Mouse (Mus musculus) neural tube, embryonic 10.5 days (tissue): Measurements from ENCODE around the gene Cubn.

Experiments
- DNase-seq: peaks from one replicate; pipeline ENCODE4 v3.0.0-alpha.2; 2017; ENCODE audit warnings: low spot score; ENCODE audit errors: extremely low spot score

Cubn gene

DNA sequence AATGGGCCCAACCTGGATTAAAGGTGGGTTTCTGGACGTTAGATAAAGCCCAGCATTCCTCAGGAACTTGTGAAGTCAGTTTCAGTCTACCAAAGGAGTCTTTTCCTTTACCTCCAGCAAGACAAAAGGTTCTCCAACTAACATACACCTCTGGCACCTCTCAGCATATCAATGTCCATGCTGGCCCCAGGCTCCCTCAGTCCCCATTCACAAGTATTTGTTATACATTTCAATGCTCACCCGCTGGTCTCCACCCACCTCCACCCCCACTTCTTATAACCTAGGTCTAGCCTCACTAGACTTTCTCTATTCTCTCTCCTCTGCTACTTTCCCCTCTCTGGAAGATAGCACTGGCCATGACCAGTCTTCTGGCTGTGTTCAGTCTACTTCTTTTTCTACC is 121.1 kb downstream of the Cubn start:
- DNase-seq, result no peak

DNA sequence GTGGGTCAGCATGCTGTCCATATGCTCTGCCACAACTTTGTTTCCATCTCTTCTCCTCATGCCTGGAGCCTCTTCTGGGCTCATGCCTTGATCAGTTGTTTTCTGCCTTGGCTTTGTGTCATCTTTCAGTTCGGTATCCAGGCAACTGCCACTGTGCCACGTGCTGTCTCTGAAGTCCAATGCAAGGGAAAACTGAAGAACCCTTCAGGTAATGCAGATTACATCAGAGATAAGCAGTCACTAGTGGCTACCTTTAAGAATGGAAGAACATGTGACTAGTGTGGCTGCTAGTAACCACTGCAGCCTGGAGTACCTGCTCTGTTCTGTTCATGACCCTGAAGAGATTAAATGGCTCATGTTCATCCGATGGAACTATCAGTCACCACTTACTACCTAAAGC is 123.1 kb downstream of the Cubn start:
- DNase-seq, result no peak

DNA sequence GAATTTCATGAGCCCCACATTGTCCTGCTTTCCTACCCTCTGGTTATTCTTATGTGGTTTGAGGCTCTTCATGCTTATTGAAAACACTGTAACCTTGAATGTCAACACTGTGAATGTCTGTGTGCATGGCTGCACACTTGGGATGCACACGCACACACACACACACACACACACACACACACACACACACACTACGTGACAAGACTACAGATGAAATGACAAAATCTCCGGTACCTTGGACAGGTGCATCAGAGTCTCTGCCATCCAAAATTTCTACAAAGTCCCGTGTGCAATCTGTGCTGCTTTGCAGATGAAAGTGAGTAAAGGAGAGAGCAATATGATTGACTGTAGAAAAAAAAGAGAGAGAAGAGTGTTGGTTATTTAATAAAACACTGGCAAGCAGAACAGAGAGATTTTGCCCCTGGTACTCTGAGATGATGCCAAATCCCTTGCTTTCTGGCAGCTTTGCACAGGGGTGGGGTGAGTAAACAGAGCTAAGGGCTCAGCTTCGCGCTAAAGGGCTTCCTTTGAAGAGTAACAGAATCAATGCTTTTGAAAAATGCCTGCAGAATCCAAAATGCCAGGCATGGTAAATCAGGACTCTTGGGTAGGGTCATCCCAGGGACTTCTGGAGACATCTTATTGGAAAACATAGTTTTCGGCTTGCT is 133.6 kb downstream of the Cubn start:
- no peak for DNase-seq

DNA sequence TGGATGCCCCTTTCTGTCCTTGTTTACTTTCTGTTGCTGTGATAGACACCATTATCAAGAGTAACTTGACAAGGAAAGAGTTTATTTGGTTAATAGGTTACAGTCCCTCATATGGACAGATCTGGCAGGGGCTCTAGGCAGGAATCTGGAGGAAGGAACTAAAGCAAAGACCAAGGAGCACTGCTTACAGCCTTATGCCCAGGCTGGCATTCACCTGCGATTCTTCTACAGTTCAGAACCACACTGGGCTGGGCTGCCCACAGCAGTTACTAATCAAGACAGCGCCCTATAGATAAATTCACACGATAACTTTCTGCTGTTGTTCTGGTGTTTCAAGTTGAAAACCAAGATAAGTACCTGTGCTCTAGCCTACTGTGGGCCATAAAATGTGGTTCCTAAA is 138.8 kb downstream of the Cubn start:
- DNase-seq, result no peak

DNA sequence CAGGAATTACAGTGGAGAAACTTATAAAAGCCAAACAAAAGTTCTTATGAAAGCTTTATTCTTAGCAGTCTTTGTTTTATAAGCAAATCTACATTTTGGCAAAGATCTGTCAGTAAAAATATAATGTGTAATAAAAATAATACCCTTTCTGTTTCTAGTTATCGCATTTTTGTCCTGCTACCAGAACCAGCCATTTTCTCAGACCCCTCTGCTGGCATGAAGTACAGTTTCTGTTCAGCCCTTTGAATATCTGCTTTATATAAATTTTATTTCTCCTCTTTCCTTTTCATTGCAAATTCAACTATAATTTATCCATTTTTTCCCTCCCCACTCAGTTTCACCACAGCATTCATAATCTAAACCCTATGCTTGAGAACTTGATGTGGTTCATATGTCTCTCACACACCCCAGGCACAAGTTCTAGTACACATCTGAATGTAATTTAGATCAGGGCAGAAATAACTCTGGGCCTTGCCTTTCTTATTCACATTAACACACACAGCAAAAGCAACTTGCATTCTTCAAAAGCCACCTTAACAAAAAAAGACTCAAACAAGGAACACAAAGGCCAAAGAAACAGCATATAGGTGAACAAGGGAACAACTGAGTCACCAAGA is 139.4 kb downstream of the Cubn start:
- DNase-seq, result no peak

DNA sequence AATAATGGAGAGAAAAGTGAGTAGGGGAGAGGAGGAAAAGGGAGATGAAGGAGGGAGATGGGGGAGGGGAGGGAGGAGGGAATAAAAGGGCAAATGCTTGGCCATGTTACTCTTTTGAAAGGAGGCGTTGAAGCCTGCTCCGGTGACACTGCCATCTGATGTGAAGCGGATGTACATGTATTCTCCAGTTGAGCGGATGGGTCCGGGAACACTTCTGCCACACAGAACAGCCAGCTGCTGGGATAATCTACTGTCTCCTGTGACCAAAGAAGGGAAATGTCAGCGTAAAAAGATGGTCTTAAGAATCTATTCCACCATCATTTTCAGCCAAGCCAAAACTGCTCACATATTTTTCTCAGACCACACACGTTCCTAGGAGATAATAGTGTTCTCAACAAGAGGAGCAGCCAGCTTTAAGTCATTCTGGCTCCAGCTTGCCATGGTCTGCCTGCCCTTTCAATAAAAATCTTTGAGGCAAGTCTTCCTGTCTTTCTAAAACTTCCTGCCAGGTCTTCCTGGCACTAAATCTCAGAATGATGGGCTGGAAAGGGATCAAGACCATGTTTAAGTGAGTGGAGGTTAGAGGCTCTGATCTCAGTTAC is 149.2 kb downstream of the Cubn start:
- DNase-seq, result no peak

DNA sequence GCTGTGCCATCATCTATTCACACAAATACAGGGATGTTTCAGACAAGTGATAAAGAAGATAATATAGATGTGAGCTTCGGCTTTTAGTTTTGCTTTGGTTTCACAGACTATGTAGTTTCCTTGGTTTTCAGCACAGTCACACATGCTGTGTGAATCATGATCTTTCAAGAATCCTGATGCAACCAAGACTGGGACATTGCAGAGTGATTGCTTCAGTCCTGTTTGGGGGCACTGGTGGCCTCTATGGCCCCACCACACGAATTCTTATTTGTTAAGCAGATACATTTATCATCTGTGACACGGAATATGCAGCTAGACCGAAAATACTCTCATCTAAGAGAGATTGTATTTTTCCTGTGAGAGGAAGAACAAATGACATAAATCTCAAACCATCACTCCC is 156.2 kb downstream of the Cubn start:
- DNase-seq, result no peak

DNA sequence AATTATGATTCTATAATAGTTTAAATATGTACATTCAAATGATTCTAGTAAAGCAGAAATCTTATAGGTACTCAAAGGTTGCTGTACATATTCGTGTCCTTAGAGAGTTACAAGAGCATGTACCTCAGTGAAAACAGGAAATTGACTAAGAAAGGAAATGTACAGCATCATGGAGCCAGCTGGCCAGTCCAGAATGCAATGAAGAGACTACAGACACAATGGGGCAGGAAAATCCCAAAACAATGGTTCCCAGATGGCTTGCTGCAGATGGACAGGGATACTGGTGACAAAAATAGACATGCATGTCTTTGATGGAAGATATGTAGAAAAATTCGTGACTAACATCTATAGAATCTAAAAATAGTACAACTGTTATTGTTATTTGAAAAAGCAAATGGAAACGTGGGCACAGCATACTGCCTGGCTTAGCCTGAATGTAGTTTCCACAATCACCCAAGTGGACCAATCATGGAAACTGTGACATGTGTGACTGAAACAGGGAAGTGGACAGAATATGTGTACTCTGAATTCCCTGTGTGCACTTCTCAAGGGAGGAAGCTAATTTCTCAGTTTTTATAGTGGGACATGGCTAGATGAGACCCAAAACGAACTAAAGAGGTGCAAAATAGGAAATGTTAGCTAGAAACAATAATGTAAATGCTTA is 161.7 kb downstream of the Cubn start:
- no peak for DNase-seq

DNA sequence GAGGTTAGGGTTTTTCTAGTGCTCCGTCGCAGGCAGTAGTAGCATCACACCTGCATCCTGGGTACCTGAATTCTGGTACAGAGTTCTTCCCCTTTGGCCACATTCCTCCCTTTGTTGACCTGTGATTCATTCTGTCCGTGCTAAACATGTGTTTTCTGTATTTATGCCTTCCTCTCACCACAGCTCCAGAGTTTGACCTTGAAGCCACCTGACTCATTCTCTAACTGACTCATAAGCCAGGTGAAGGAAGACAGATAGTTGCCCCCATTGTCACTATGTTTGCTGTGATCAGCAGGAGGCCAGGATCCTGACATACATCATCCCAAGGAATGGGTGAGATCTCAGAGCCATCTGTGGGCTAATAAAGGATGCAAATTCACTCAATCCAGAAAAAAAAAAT is 188.2 kb downstream of the Cubn start:
- no peak for DNase-seq

DNA sequence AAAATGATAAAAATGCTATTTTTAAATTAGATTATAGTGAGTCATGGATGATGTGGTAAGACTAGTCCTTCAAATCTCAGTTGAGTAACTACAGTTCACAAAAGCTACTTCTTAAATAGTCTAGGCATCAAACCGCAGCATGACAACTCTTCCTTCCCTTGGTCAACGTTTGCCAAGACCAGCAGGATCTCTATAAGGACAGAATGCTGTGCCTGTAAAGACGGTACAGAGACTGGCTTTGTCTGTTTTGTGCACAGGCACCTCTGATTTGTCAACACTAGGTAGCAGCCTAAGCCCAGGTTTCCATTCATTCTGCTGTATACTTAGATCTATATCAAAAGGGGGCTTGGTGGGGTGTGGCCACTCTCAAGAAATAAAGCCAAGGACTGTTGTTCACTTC is 192.6 kb downstream of the Cubn start:
- no peak for DNase-seq

DNA sequence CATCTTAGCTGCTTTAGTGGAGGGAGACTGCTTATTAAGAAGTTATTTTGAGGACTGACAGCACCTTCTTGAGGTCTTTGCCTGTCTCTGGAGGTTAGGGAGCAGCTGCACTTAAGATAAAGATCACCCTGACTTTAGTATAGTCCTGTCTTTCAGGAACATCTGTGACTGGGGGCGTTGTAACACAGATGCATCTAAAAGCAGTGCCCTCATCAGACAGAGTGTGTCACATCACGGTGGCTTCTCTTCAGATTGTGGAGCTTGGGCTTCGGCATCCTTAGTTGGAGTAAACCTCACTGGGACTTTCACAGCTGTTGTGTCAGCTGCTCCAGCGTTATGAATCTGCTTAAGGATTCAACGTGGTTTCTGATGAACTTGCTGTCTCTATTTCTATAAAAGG is 193.9 kb downstream of the Cubn start:
- no peak for DNase-seq

DNA sequence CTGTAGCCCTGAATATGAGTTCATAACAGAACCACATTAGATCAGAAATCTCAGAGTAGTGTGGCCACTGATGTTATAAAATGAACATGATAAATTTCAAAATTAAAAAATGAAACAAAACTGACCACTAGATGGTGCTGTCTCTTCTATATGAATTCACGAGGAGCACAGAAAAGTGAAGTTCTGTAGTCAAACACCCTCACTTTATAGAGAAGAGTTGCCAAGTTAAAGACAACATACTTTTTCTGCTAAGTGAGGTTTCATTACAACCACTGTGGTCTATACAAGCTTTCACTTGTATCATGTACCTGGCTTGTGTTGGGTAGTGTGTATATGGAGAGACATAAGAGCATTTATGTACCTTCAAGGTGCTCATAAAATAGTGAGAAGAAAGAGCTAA is 201.0 kb downstream of the Cubn start:
- DNase-seq, result no peak

DNA sequence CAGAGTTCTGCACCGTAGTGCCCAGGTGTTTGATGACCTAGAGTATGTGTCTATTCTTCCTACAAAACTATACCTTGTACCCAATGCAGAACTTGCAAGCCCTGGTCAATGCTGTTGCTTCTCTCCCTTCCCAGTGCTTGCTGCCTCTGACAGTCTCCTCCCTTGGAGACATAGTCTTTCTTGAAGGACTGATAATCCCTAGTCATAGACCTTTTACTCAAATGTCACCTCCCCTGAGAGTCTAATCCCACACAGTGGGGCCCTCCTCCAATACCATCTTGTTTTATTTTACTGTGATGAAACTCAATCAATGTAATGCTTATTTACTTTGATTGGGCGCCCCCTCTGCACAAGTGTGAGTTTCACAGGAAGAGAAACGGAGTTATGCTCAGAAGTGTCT is 201.5 kb downstream of the Cubn start:
- DNase-seq, result no peak

DNA sequence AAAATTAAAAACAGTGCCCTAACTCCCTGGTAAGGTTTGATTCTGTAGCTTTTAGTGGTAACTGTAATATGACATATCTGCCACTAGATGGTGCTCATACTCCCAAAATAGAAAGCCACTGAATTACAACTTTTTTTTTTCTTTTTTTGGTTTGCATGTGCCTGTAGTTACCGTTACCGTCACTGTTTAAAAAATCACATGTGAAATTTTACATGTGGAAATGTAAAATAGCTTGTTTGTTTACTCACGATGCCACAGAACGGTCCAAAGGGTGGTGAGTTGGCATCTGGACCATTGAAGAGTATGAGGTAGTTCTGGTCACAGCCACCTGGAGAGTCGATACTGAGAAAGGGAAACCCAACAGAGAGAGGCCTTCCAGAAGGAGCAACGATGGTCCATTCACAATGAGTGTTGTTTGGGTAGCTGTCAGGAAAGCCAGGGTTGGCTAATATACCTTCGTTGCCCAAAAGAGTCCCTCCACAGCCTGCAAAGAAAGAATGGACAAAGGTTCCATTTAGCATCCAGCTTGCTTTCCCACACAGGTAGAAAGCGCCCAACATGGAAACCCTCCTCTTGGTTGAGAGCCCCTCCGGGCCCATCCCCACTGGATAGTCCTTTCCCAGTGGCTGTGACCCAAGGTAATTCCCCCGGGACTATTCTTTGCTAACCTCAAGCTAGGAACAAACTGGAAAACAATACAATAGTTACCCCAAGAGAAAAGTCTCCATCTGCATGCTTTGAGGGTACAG is 213.3 kb downstream of the Cubn start:
- DNase-seq, result no peak

DNA sequence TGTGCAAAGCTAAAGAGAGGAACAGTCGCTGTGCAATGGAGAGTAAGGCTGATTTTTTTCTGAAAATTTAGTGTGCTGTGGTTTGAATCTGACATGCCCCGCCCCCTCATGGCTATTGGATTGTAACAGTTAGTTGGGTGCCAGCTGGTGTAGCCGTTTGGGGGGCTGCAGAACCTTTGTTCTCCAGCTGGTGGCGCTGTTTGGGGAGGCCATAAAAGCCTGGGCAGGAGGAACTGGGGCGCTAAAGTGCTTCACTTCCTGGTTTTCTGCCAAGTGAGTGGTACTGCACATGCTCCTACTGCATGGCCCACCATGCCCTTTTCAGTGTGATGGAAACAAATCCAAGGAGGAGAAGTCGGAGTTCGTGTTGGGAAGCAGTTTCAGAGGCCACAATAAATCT is 215.7 kb downstream of the Cubn start:
- no peak for DNase-seq

DNA sequence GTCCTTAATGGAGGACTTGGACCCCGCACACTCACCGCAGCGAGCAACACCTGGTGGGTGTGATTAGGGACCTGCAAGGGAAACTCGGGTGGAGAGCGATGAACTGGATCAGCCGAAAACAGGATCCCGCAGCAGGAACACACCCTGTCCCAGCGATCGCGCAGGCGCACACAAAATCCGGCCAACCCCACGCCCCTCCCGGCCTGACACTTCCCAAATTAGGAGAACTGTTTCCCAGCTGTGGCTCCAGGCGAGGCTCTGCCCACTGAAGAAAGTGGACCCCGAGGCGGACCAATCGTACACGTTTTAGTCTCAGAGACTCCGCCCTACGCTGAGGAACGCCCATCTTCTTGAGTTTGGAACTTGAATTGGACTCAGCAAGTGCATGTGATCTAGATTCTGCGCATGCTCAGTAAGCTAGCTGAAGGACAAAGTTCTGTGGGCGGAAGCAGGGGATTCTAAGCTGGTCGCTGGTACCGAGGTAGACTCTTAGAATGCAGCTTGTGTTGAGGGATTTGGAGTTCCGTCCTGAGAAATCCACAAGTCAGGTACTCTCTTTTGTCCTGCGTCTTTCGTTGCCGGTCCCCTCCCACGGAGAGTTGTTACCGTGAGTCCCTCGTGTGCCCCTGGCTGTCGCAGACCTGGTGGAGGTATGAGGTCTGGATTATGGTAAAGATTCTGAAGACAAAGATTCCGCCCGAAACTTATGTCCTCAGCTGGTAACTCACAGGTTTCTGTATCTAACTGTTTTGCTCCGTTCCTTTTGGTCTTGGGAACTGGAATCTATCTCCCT is 220.3 kb downstream of the Cubn start, which contains the start of gene Rsu1:
Gene Rsu1 (minus strand): TSS at position 251 of the 793 bp plus-strand sequence.
- DNase-seq, result peak; percentile 88

DNA sequence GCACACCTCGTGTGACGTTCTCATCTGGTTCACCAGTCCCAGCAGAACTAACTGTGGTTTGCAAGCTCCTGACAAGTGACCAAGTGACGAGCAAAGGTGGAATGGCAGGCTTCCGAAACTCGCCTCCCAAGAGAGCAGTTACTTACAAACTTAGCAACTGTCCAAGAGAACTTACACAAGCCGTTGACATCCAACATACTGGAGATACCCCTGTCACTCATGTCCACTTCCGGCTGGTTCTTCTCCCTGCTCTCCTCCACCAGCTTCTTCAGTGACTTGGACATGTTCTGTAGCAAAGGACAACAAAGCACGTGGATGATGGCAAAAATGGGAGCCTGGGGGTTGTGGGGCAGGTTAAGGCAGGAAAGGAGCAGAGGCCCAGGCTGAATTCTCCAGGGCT is 220.9 kb downstream of the Cubn start:
- no peak for DNase-seq

DNA sequence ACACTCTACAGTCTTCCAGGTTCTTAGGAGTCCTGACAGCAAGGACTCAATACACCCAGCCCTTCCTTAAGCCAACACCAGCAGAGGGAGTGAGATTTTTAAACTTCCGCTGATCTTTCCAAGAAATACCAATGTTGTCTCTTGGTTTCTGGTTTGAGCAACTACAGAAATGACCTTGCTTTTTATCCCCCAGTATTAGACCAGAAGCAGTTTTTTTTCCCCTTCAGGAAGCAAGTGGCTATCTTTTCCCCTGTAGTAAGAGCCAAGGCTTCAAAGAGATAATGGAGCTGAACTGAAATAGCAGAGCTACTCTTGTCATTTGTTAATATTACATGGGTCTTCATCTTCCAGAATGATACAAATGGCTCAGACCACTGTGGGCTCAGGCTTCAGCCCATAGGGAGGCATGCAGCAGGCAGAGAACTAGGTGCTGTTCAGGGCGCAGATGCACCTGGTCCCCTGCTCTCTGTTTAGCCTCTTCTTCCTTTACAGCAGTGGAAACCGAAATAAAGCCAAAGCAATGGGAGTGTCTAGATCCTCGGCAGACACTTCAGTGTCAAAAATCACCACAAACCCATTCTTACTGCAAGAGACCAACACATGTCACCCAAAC is 222.8 kb downstream of the Cubn start:
- no peak for DNase-seq

DNA sequence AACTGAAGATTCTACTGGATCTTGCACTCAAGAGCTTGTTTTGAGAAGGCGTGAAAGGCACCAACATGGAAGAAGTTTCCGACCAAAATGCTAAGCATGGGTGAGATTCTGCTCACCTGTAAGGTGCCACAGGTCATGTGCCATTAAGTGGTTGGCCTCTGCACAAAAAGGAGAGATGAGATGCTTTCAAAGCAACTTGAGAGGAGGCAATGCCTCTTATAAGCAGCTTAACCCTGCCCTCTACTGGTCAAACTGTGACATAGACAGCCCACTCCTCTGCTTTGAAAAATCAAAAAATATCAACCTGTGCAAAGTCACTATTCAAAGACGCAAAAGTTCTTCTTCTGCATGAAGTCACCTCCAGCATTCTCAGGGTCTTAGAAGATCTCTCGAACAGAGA is 226.7 kb downstream of the Cubn start:
- peak; percentile 42 for DNase-seq

DNA sequence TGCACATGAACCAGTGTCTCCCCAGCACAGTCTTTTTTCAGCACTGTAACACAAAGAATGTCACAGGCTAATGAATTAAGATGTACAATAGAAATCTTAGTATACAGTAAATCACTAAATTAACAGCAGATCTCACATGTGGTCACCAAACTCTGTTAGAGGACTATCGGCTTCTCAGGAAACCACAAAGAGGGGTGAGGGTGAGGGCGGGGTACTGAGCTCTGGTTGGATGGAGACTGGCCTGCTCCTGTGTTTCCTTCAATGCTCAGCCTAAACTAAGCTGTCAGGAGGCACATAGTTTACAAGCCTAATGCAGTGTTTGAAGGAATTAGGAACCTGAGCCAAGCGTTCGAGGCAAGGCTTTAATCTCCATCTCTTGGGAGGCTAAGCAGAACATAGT is 228.5 kb downstream of the Cubn start:
- DNase-seq, result no peak

DNA sequence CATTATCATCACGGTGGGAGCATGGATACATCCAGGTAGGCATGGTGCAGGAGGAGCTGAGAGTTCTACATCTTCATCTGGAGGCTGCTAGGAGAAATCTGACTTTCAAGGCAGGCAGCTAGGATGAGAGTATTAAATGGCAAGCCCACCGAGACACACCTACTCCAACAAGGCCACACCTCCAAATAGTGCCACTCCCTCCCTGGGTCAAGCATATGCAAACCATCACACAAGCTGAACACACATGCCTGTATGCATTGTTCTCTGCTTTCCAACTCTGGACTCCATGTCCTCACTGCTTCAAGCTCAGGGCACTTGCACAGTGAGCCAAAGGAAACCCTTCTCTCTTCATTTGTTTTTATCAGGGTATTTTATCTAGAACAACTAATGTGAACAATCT is 233.0 kb downstream of the Cubn start:
- DNase-seq, result no peak
